Mouse (Mus musculus) bone marrow macrophage, adult 2 months (primary cell): ENCODE results near the gene Zwint. TPM values are rescaled to one million over a fixed set of nuclear protein-coding genes. Genes with fewer than 3 reads are reported as not detected.
A peak's percentile ranks its signal among the peaks of the same experiment; 100 is the strongest.

ENCODE experiments used
- H3K27ac ChIP-seq: 2 replicates; pipeline ENCODE4 v1.5.1; 2012; ENCODE audit warnings: low read depth, low read length; ENCODE audit not compliant: insufficient read depth
- H3K4me1 ChIP-seq: 2 replicates; pipeline ENCODE4 v1.6.1; 2012; ENCODE audit warnings: low read length; ENCODE audit not compliant: control insufficient read depth, insufficient read depth
- H3K4me3 ChIP-seq: 2 replicates; pipeline ENCODE4 v1.5.1; 2012; ENCODE audit warnings: mild to moderate bottlenecking, low read length, moderate library complexity; ENCODE audit not compliant: insufficient read depth
- CTCF ChIP-seq: IDR thresholded peaks from 2 replicates; pipeline ENCODE4 v1.5.1; 2012; ENCODE audit warnings: low read depth, mild to moderate bottlenecking, low read length, moderate library complexity
- POLR2A ChIP-seq: IDR thresholded peaks from 2 replicates; pipeline ENCODE4 v1.6.1; 2012; ENCODE audit warnings: mild to moderate bottlenecking, low read depth, low read length, borderline replicate concordance
- polyA plus RNA-seq: library from polyadenylated mRNA; stranded (reverse); fragments of >200 nt; gene quantifications from 2 replicates; pipeline ENCODE4 v1.2.4, GENCODE M21; 2012; ENCODE audit not compliant: missing spikeins, insufficient read depth, insufficient read length

Zwint gene
- 56.4 and 60.9 TPM in 2 replicates for polyA plus RNA-seq

GRCm38 (mm10) chr10:72654270-72655016, at the start of gene Zwint:
Gene Zwint, plus strand, starts transcription at chr10:72654845.
- peak within 1 kb of the TSS; percentile 85 for H3K27ac ChIP-seq
- no peak for TF ChIP-seq POLR2A
- no peak for TF ChIP-seq CTCF
- H3K4me1 ChIP-seq: 0 out of 2 replicates have a peak, but pooled peaks cover 8% of the 10 kb centered on the region
- H3K4me3 ChIP-seq: peak within 1 kb of the TSS; percentile 70

DNA sequence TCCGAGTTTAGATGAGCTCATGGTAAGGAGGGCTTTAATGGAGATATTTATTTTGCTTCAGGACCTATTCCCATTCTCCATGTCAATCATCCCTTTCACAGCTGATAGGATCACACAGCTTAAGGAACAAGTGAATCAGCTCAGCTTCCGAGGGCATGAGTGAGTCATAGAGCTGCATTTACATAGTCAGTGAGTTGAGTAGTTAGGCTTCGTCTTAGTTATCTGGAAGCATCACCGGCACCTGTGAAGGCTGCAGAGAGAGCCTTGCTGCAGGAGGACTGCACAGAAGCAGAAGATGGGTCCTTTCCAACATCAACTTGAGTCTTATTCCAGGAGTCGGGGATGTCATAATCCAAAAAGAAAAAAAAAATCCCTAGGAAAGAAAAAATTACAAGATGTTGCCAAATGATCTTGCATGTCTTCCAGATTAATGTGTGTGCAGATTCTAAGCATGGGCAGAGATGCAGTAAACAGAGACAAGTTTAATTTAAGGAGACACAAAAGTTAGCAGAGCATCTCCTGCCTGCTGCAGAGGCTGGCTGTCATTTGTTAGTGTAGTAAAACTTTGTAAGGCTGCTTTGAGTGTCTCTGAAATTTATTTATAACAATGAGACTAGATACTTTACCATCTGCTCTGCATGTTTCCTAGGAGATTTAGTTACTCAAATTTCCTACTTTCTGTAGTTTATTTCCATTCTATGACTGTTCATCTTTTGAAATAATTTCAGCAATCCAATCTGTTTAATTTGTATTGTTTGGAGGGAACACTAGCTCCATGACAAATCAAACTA, 41.3 kb upstream of the Zwint start:
- H3K4me3 ChIP-seq: no peak overlapping the region

GRCm38 (mm10) chr10:72616153-72616552, 38.5 kb upstream of the Zwint start:
- no peak for TF ChIP-seq CTCF
- no peak for TF ChIP-seq POLR2A
- Histone ChIP-seq H3K4me3 (no peak overlapping the region), H3K27ac (no peak overlapping the region), H3K4me1 (peaks cover 18% of the 10 kb centered on the region)

More for the DNA sequence above, 41.3 kb upstream of the Zwint start:
- Histone ChIP-seq H3K4me1 (peaks cover 7% of the 10 kb centered on the region), H3K27ac (no peak overlapping the region)
- no peak for TF ChIP-seq CTCF
- no peak for TF ChIP-seq POLR2A

DNA sequence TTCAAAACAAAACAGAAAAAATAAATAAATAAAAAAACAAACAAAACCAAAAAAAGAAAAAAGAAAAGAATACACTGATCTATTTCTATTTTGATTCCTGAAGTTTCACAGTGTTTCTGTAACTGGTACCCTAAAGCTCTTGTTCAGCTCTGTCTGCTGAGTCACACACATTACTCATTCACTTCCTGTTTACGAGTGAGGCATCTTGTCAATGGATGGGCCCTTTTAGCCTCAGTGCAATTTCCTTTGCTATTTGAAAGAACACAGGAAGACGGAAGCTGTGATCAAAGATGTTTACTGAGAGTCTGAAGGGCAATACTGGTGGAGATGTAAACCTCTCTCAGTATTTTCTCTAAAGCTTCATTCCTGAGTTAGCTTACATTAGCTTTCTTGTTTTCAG, 34.1 kb upstream of the Zwint start:
- Histone ChIP-seq H3K4me1 (peaks cover 25% of the 10 kb centered on the region), H3K27ac (peak overlapping the region; percentile 40), H3K4me3 (no peak overlapping the region)
- TF ChIP-seq CTCF: no peak
- no peak for TF ChIP-seq POLR2A

DNA sequence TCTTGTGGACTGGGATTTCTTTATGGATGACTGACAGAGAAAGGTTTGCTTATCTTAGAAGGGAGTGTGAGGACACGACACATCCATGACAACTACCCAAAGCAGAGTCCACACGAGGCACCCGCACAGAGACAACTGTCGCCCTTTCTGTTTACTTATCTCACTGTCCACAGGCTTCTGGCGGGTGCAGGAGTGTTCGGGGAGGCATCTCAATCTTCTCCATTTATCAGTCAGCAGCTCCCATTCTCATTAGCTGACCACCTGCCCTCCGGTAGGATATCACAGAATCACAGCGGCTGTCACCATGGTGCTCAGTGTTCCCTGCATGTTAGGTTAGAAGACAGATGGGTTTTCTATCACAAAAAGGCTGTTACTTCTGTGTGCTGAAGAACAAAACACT, 31.1 kb upstream of the Zwint start:
- peaks cover 21% of the 10 kb centered on the region for H3K4me1 ChIP-seq
- H3K4me3 ChIP-seq: no peak overlapping the region
- H3K27ac ChIP-seq: no peak overlapping the region
- no peak for TF ChIP-seq POLR2A
- TF ChIP-seq CTCF: no peak

DNA sequence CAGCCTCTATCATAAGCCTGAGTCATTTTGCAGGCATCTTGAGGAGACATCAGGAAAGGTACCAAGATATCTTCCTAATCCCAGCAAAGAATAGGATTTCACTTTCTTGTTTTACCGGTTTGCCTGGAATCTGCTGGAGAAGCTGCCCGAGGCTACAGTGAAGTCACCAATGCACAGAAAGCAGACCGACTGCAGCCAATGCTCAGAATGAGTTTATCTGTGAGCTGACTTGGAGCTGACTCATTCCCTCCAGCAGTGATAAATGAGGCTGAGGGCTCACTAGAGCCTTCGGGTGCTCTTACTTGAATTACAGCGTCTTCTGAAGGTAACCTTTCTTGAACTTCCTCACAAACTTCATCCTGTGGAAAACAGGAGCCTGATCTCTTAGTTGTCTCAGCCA, 20.5 kb upstream of the Zwint start:
- H3K4me1 ChIP-seq: no peaks in the 10 kb centered on the region
- H3K4me3 ChIP-seq: no peak overlapping the region
- TF ChIP-seq CTCF: no peak
- no peak for TF ChIP-seq POLR2A

DNA sequence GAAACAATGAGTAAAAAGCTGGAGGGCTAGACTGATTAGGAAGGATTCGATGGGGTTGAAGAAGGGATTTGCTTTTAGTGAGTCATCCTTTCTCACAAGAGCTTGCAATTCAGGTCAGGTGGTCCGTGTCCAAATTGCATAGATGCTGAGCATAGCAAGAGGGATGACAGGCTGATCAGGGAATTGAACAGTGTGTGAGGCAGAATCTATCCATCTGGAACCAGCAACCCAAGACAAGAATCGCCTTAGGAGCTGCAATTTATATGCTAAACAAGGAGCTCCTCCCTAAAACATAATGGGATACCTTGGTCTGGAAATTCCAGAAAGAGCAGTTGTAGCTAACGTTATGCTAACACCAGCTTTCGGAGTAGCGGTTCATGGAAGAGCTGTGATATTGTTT, 3.8 kb upstream of the Zwint start:
- TF ChIP-seq CTCF (no peak), POLR2A (no peak)
- H3K4me1 ChIP-seq: 0 out of 2 replicates have a peak, but pooled peaks cover 3% of the 10 kb centered on the region

More for the DNA sequence above, 20.5 kb upstream of the Zwint start:
- H3K27ac ChIP-seq: no peak overlapping the region

GRCm38 (mm10) chr10:72653797-72654196, 848 bp upstream of the Zwint start:
- Histone ChIP-seq H3K4me1 (0 out of 2 replicates have a peak, but pooled peaks cover 8% of the 10 kb centered on the region), H3K27ac (peak overlapping the region; percentile 85), H3K4me3 (peak overlapping the region; percentile 50; the same call in 1 of the 2 replicates)
- TF ChIP-seq POLR2A (no peak), CTCF (no peak)

More for the DNA sequence above, 3.8 kb upstream of the Zwint start:
- Histone ChIP-seq H3K4me3 (no peak overlapping the region), H3K27ac (no peak overlapping the region)

DNA sequence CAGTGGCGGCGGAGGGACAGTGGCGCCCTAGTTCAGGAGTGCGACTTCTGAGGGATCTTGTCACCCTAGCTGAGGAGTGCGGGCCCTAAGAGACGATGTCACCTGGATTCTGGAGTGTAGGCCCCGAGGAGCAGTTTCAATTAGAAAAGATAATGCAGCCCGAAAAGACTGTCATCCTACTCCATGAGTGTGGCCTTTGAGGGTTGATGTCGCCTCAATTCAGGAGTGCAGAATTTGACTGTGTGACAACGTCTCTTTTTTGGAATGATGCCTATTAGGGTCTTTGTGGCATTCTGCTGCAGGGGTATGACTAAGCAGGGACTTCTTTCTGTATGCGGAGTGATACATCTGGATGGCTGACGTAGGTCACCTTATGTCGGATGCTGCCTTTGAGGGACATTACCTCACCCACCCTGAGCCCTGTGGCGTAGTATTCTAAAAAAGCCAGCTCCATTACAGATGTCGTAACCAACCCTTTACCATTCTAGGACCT, 418 bp downstream of the Zwint start:
- peak overlapping the region; percentile 70 for H3K4me3 ChIP-seq
- no peak for TF ChIP-seq POLR2A
- TF ChIP-seq CTCF: no peak
- H3K4me1 ChIP-seq: 0 out of 2 replicates have a peak, but pooled peaks cover 8% of the 10 kb centered on the region
- peak overlapping the region; percentile 59 for H3K27ac ChIP-seq
